Mouse (Mus musculus) olfactory bulb, adult 2 months (tissue): Measurements from ENCODE around the gene Smarca2. TPM values are rescaled to one million over a fixed set of nuclear protein-coding genes. Genes with fewer than 3 reads are reported as not detected.
"Not testable (repeated sequence)": the region's sequence is repeated elsewhere in the genome, so short reads cannot be mapped to it uniquely, and the experiment has no call there.

Experiments used
- H3K27ac ChIP-seq: fragments of 200-500 bp; 2 replicates; pipeline ENCODE4 v1.5.1; 2012; ENCODE audit warnings: low read depth, low read length; ENCODE audit not compliant: insufficient read depth
- H3K4me1 ChIP-seq: fragments of 200-500 bp; 2 replicates; pipeline ENCODE4 v1.6.1; 2012; ENCODE audit warnings: low read length; ENCODE audit not compliant: control insufficient read depth, insufficient read depth
- H3K4me3 ChIP-seq: fragments of 200-500 bp; 2 replicates; pipeline ENCODE4 v1.5.1; 2012; ENCODE audit warnings: mild to moderate bottlenecking, low read depth, low read length, moderate library complexity; ENCODE audit not compliant: insufficient read depth
- CTCF ChIP-seq: fragments of 200-500 bp; IDR thresholded peaks from 2 replicates; pipeline ENCODE4 v1.5.1; 2012; ENCODE audit warnings: low read depth, mild to moderate bottlenecking, low read length, moderate library complexity; ENCODE audit not compliant: insufficient read depth
- POLR2A ChIP-seq: fragments of 200-500 bp; IDR thresholded peaks from 2 replicates; pipeline ENCODE4 v1.6.1; 2012; ENCODE audit warnings: mild to moderate bottlenecking, low read depth, low read length, moderate library complexity; ENCODE audit not compliant: insufficient read depth
- WGBS: fragments of 180-500 bp; shearing (Covaris S2); methylation state at CpG from one replicate; pipeline ENCODE4 v1.1.7; 2018; 5-methylcytosine and 5-hydroxymethylcytosine counted together
- polyA plus RNA-seq: library from polyadenylated mRNA; stranded (reverse); fragments of >200 nt; gene quantifications from 2 replicates; pipeline ENCODE4 v1.2.4, GENCODE M21; 2012; ENCODE audit warnings: low replicate concordance; ENCODE audit not compliant: missing spikeins, insufficient read depth, insufficient read length

Smarca2 gene
- polyA plus RNA-seq, 1 experiment: not detected

- TF ChIP-seq POLR2A (no peak), CTCF (no peak)
- H3K4me1 ChIP-seq: peaks cover 5% of the 10 kb centered on the region; the same call in 1 of the 2 replicates
- WGBS: 86% methylated on average over 9 of the region's 9 CpGs
- H3K27ac ChIP-seq: no peak overlapping the region
- H3K4me3 ChIP-seq: no peak overlapping the region
Measured at GRCm38 (mm10) chr19:26727796-26728195, 122.9 kb downstream of the Smarca2 start.

GRCm38 (mm10) chr19:26730486-26730885 is 125.6 kb downstream of the Smarca2 start:
- H3K4me1 ChIP-seq: peaks cover 10% of the 10 kb centered on the region
- 20% methylated on average over 9 of the region's 9 CpGs for WGBS
- H3K4me3 ChIP-seq: no peak overlapping the region
- H3K27ac ChIP-seq: no peak overlapping the region
- no peak for TF ChIP-seq POLR2A

DNA sequence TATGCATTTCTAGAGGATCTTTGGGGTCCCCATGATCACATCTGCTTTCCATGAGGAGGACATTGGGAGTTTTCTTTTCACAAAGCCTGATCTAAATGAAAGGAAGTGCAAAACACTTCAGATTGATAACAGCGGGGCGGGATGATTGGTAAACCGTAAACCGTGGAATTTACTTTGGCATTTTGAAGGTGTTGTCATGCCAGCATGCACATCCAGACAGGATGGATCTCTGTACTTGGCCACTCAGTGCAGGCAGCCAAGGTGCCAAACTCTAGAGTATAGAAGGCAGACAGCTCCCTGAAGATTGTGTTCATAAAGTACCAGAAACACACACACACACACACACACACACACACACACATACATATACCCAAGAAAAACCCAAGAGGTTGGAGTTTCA is 126.3 kb downstream of the Smarca2 start:
- H3K4me1 ChIP-seq: peaks cover 10% of the 10 kb centered on the region
- no peak for TF ChIP-seq CTCF
- TF ChIP-seq POLR2A: no peak
- no peak overlapping the region for H3K4me3 ChIP-seq
- WGBS: 72% methylated on average over 4 of the region's 4 CpGs
- H3K27ac ChIP-seq: no peak overlapping the region

GRCm38 (mm10) chr19:26731809-26732208 is 127.0 kb downstream of the Smarca2 start:
- WGBS: 3% methylated on average over 4 of the region's 4 CpGs
- Histone ChIP-seq H3K4me1 (peaks cover 10% of the 10 kb centered on the region), H3K4me3 (no peak overlapping the region), H3K27ac (no peak overlapping the region)
- TF ChIP-seq CTCF: no peak
- TF ChIP-seq POLR2A: no peak

DNA sequence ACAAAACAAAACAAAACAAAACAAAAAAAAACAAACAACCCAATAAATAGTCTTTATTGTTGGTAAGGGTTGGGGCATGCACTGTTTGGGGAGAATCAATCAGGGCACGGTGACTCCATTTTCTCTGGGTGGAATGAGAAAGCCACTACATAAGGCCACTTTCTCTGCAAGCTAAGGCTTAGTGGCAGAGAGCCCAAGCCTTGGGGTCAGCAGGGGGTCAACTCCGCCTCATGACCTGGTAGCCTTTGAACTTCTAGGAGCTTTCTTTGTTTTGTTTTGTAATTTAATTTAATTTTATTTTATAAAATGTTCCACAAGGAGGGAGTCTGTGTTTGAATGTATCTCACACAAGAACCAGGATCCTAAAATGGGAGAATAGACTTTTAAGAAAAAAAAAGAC is 128.2 kb downstream of the Smarca2 start:
- WGBS: 73% methylated on average over 2 of the region's 2 CpGs
- no peak for TF ChIP-seq POLR2A
- no peak for TF ChIP-seq CTCF
- H3K27ac ChIP-seq: no peak overlapping the region

GRCm38 (mm10) chr19:26733546-26734100 is 128.8 kb downstream of the Smarca2 start:
- WGBS: 74% methylated on average over 7 of the region's 7 CpGs
- no peak for TF ChIP-seq POLR2A
- no peak for TF ChIP-seq CTCF
- H3K27ac ChIP-seq: no peak overlapping the region

More for the DNA sequence above, 128.2 kb downstream of the Smarca2 start:
- no peak overlapping the region for H3K4me3 ChIP-seq
- H3K4me1 ChIP-seq: peaks cover 8% of the 10 kb centered on the region

DNA sequence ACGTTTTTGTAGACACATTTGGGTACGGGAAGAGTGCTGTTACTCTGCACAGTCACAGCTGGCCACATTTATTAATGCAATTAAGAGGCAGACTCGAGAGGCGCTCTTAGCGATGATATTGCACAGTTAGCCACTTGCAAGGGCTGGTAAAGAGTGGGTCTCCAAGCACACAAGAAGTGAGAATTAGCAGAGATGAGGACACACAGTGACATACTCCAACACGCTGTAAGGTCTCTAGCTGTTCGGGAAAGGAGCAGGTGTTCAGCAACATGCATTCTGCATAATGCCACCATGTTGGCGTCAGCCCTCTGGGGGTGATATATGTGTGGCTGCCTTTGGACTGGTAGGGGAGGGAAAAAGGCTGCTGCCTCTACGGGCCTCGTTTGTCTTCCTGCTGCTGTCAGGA is 129.9 kb downstream of the Smarca2 start:
- TF ChIP-seq CTCF (no peak), POLR2A (no peak)
- Histone ChIP-seq H3K4me3 (no peak overlapping the region), H3K4me1 (peaks cover 5% of the 10 kb centered on the region; the same call in 1 of the 2 replicates), H3K27ac (no peak overlapping the region)
- WGBS: 84% methylated on average over 10 of the region's 10 CpGs

More at GRCm38 (mm10) chr19:26733546-26734100, 128.8 kb downstream of the Smarca2 start:
- Histone ChIP-seq H3K4me3 (no peak overlapping the region), H3K4me1 (peaks cover 8% of the 10 kb centered on the region)

- WGBS: 95% methylated on average over 4 of the region's 4 CpGs
- not testable (repeated sequence) for H3K4me1 ChIP-seq, H3K27ac ChIP-seq, H3K4me3 ChIP-seq
Measured at GRCm38 (mm10) chr19:26745021-26745420, 140.2 kb downstream of the Smarca2 start.

DNA sequence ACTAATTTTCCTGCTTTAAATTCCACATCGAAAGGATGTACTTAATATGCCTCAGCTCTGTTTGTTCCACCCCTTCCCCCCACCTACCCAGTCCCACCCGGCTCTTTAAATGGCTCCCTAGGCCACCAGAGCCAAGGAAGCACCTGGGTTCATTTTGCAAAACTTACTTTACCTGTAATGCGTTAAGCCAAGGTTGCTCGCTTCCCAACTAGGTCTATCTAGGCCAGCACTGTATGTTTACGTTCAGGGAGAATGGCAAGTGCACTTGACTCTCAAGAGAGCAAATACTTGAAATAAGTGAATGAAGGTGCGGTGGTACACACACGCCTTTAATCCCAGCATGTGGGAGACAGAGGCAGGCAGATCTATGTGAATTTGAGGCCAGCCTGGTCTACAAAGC is 140.7 kb downstream of the Smarca2 start:
- H3K4me3 ChIP-seq: no peak overlapping the region
- no peak overlapping the region for H3K27ac ChIP-seq
- no peaks in the 10 kb centered on the region for H3K4me1 ChIP-seq
- TF ChIP-seq CTCF: no peak
- no peak for TF ChIP-seq POLR2A
- WGBS: 98% methylated on average over 7 of the region's 7 CpGs

DNA sequence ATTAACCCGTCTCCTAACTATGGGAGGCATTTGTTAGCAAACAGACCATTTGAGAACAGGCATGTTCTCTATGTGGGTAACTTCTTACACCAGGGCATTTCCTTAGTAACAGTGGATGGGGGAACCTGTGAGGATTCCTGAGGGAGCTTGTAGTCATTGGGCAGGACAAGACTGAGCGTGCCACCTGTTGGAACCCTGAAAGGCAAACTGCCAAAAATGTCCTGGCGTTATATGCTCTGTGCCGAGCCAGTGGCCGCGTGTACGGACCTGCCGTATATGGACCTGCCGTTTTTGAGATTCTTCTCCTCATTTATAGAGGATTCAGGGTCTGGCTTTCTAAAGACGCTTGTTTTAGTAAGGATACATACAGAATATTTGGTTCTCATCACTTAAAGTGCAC is 141.4 kb downstream of the Smarca2 start:
- 89% methylated on average over 10 of the region's 10 CpGs for WGBS
- Histone ChIP-seq H3K4me3 (no peak overlapping the region), H3K4me1 (no peaks in the 10 kb centered on the region), H3K27ac (no peak overlapping the region)
- TF ChIP-seq POLR2A (no peak), CTCF (no peak)
